Mouse (Mus musculus) duodenum, adult 2 months (tissue): ENCODE data around the gene Plcd4. TPM values are rescaled to one million over a fixed set of nuclear protein-coding genes. Genes with fewer than 3 reads are reported as not detected.

Experiments used
- polyA plus RNA-seq: library from polyadenylated mRNA; depleted of rRNA; stranded (reverse); fragments of >200 nt; gene quantifications from 2 replicates; pipeline ENCODE4 v1.2.3, GENCODE M21; 2012; ENCODE audit warnings: low replicate concordance; rRNA removed

The Plcd4 gene
- polyA plus RNA-seq: 0.08 TPM in 1 of 2 replicates, not detected in the other

GRCm38 (mm10) chr1:74542451-74542961 is at the start of gene Plcd4:
TSS of gene Plcd4 (plus strand) at chr1:74542888.

DNA sequence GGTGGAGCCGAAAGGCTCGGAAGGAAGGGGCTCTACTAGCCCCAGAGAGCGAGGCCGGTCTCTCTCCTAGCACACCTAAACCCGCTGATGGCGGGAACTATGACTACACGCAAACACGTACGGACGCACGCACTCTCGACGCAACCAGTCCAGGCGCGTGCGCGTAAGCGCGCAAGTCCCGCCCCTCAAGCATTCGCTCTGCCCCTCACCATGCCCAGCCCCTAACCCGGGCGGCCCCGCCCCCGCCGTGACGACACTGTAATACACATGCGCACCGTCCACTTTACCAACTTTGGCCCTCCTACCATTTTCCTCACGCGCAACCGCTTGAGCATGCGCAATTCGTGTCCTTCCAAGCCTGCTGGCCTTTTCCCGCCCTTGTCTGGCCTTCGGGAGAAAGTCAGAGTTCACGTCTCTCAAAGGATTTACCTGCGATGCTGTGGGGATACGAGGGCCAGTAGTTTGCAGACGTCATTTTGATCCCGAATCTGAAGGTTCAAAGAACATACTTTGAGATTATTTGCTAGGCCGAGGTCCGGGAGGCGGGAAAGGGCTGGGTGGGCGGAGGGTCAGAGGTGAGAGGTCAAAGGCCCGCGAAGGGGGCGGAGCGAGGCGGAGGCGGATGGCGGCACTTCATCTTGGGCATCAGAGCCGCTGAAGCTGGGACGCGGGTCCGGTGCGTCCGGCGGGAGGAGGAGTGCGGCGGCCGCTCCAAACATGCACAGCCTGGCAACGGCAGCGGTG is 36.8 kb upstream of the Plcd4 start, which contains the start of gene Cnot9:
Gene Cnot9 (plus strand): TSS at position 338 of the 744 bp plus-strand sequence.

DNA sequence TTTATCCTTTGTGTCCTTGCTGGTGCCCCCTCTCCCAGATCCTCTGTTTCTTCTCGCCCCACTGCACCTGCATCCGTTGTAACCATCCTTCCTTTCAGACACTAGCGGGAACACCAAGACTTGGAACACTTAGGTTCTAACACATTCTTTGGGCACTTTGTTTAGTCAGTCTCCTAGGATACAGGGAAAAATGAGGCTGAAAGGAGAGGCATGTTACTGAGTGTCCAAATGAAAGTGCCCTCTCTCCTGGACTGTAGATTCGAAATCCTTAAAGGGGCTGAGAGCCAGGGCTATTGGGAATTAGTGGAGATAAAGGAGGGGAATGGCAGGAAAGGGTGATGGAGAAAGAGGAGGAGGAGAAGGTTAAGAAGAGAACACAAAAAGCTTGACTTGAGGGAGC is 1.5 kb downstream of the Plcd4 start, which contains the start of gene Usp37:
Gene Usp37 (minus strand): TSS at position 101 of the 400 bp plus-strand sequence.

DNA sequence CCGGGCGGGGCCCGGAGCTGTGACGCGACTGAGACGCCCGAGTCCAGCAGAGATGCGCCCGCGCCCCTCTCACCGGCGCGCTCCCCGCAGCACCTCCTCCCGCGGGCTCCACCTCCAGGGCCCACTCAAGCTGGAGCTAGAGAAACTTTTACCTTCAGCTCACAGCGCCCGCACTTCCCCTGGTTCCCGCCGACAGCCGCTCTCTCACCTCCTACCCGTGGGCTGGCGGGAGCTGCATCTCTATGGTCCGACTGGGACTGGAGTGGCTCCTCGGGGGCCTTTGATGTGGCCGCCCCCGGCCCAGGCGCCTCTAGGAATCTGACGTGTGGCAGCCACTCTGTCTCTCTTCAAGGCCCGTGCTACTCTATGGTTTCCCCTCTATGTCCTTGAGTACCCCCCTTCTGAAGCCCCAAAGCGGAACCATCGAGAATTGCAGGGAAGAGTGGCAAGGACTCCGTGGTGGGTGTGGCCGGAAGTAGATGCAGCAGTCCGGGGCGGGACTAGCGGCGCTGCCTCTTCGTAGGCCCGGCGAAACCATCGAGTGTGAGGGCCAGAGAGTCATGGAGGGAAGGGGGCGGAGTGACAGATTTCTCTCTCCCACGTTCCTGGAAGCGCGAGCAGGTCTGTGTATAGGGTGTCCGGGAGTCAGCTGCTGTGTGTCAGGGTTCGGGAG is 45.2 kb downstream of the Plcd4 start, which contains the start of the genes Zfp142 and Bcs1l:
Gene Zfp142 (minus strand): TSS at position 474 of the 673 bp plus-strand sequence.
Gene Bcs1l (plus strand): TSS at position 517 of the 673 bp plus-strand sequence.

GRCm38 (mm10) chr1:74601267-74601962 is 58.7 kb downstream of the Plcd4 start, which contains the start of the genes Rnf25 and Stk36:
TSS of gene Rnf25 (minus strand) at chr1:74601397.
TSS of gene Stk36 (plus strand) at chr1:74601445.

Other genes starting within 250 kb of the Plcd4 start
- gene Tmbim1, start 237.3 kb upstream of the Plcd4 start, polyA plus RNA-seq: 637 and 738 TPM in 2 replicates
- 0.18 and 0.21 TPM in 2 replicates for gene Catip, start 180.8 kb upstream of the Plcd4 start, polyA plus RNA-seq
- 15.9 and 20.9 TPM in 2 replicates for gene Slc11a1, start 167.7 kb upstream of the Plcd4 start, polyA plus RNA-seq
- 96.4 and 165 TPM in 2 replicates for gene Ctdsp1, start 151.4 kb upstream of the Plcd4 start, polyA plus RNA-seq
- 136 and 434 TPM in 2 replicates for gene Vil1, start 133.5 kb upstream of the Plcd4 start, polyA plus RNA-seq
- gene Cnot9, start 36.8 kb upstream of the Plcd4 start, polyA plus RNA-seq: 11.3 and 13.8 TPM in 2 replicates
- 0.98 and 1.5 TPM in 2 replicates for gene Usp37, start 1.4 kb downstream of the Plcd4 start, polyA plus RNA-seq
- 5.8 and 7.8 TPM in 2 replicates for gene Zfp142, start 45.4 kb downstream of the Plcd4 start, polyA plus RNA-seq
- 5.4 and 7.4 TPM in 2 replicates for gene Bcs1l, start 45.4 kb downstream of the Plcd4 start, polyA plus RNA-seq
- 16.9 and 18.9 TPM in 2 replicates for gene Rnf25, start 58.5 kb downstream of the Plcd4 start, polyA plus RNA-seq
- 0.85 and 1.4 TPM in 2 replicates for gene Stk36, start 58.6 kb downstream of the Plcd4 start, polyA plus RNA-seq
- gene Ttll4, start 118.9 kb downstream of the Plcd4 start, polyA plus RNA-seq: 8.7 and 10.8 TPM in 2 replicates
- gene Cyp27a1, start 170.7 kb downstream of the Plcd4 start, polyA plus RNA-seq: 8.0 and 32.7 TPM in 2 replicates
- 0.07 and 0.40 TPM in 2 replicates for gene Prkag3, start 206.3 kb downstream of the Plcd4 start, polyA plus RNA-seq
- gene Wnt6, start 229.0 kb downstream of the Plcd4 start, polyA plus RNA-seq: 2.5 and 11.0 TPM in 2 replicates
- 0.11 and 0.44 TPM in 2 replicates for gene Wnt10a, start 248.6 kb downstream of the Plcd4 start, polyA plus RNA-seq